Mouse (Mus musculus): ENCODE results near the gene Cd63.

The Cd63 gene

GRCm38 (mm10) chr10:128900698-128901097 is at the start of gene Cd63:
TSS of gene Cd63 (plus strand) at chr10:128900989.
- no peak for DNase-seq (ENCODE audit: low spot score)

GRCm38 (mm10) chr10:128861176-128861575 is 39.6 kb upstream of the Cd63 start:
- DNase-seq (ENCODE audit: low spot score): no peak

GRCm38 (mm10) chr10:128866042-128866441 is 34.7 kb upstream of the Cd63 start:
- DNase-seq (ENCODE audit: low spot score): peak; percentile 25

GRCm38 (mm10) chr10:128866518-128866917 is 34.3 kb upstream of the Cd63 start:
- DNase-seq (ENCODE audit: low spot score): no peak

GRCm38 (mm10) chr10:128870341-128870740 is 30.4 kb upstream of the Cd63 start:
- DNase-seq (ENCODE audit: low spot score): no peak

GRCm38 (mm10) chr10:128878291-128878690 is 22.5 kb upstream of the Cd63 start:
- DNase-seq (ENCODE audit: low spot score): no peak

- no peak for DNase-seq (ENCODE audit: low spot score)
These were observed 22.0 kb upstream of the Cd63 start for GRCm38 (mm10) chr10:128878811-128879210.

- DNase-seq (ENCODE audit: low spot score): no peak
These were observed 18.7 kb upstream of the Cd63 start for GRCm38 (mm10) chr10:128882067-128882466.

GRCm38 (mm10) chr10:128888941-128889827 is 11.6 kb upstream of the Cd63 start:
- DNase-seq (ENCODE audit: low spot score): peak; percentile 78

- DNase-seq (ENCODE audit: low spot score): no peak
These were observed 10.9 kb upstream of the Cd63 start for GRCm38 (mm10) chr10:128889846-128890245.

GRCm38 (mm10) chr10:128890383-128891295 is 10.2 kb upstream of the Cd63 start:
- peak; percentile 58 for DNase-seq (ENCODE audit: low spot score)

- DNase-seq (ENCODE audit: low spot score): peak; percentile 94
These were observed 9.3 kb upstream of the Cd63 start, which contains the start of gene Gdf11 for GRCm38 (mm10) chr10:128891296-128892094. TSS of gene Gdf11 (minus strand) at chr10:128891718.

- no peak for DNase-seq (ENCODE audit: low spot score)
These were observed 8.5 kb upstream of the Cd63 start for GRCm38 (mm10) chr10:128892246-128892645.

GRCm38 (mm10) chr10:128895437-128895836 is 5.4 kb upstream of the Cd63 start:
- peak; percentile 98 for DNase-seq (ENCODE audit: low spot score)

GRCm38 (mm10) chr10:128895952-128896693 is 4.7 kb upstream of the Cd63 start:
- peak; percentile 46 for DNase-seq (ENCODE audit: low spot score)

GRCm38 (mm10) chr10:128896807-128897206 is 4.0 kb upstream of the Cd63 start:
- DNase-seq (ENCODE audit: low spot score): no peak

GRCm38 (mm10) chr10:128897501-128897900 is 3.3 kb upstream of the Cd63 start:
- no peak for DNase-seq (ENCODE audit: low spot score)

- DNase-seq (ENCODE audit: low spot score): no peak
These were observed 864 bp upstream of the Cd63 start for GRCm38 (mm10) chr10:128899759-128900490.

- DNase-seq (ENCODE audit: low spot score): no peak
These were observed 620 bp downstream of the Cd63 start for GRCm38 (mm10) chr10:128901409-128901808.

GRCm38 (mm10) chr10:128902409-128902988 is 1.7 kb downstream of the Cd63 start:
- no peak for DNase-seq (ENCODE audit: low spot score)

All from MN1 (cell line).